Mouse (Mus musculus): ENCODE results near the gene Stab1. TPM values are rescaled to one million over a fixed set of nuclear protein-coding genes. Genes with fewer than 3 reads are reported as not detected.

The Stab1 gene
- 0.26 TPM for polyA plus RNA-seq (2014; fragmentation: Illumina TruSeq; extraction: RNeasy Lipid Tissue Mini Kit (QIAGEN cat#74804); ENCODE audit: low replicate concordance)

DNA sequence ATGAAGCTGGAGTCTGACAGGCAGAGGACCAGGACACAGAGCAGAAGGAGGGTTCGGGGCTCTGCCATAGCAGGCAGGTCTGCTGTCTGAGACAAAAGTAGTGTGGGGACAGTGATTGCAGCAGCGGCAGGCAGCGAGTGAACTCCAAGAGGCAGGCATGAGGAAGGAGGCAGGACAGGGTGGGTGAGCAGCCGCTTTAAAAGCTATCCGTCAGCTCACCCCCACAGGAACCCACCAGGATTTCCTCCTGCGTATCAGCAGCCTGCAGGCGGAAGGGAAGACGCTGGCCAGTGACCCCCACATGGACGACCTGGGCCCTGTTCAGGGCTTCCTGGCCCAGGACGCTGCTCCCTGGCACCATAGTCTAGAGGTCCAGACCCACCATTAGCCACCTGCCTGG lies at the start of gene Stab1:
TSS of gene Stab1 (minus strand) at position 217 of the 400 bp plus-strand sequence.

DNA sequence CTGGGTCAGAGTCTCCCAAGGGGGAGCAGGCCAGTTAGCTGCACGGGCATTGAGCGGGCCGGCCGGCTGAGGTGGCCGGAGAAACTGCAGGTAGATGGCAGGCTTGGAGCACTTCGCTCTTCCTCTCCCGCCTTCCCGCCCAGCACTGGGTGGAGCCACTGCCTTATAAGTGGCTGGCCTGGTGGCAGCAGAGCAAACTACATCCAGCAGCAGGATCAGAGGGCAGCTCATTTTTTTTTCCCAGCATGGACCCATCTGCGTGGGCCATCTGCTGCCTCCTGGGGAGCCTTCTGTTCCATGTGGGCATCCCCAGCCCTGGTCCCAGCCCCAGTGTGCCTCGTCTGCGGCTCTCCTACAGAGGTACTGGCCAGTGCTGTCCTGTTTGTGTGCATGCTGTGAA lies 49.2 kb upstream of the Stab1 start, which contains the start of gene Sema3g:
TSS of gene Sema3g (plus strand) at position 195 of the 400 bp plus-strand sequence.

DNA sequence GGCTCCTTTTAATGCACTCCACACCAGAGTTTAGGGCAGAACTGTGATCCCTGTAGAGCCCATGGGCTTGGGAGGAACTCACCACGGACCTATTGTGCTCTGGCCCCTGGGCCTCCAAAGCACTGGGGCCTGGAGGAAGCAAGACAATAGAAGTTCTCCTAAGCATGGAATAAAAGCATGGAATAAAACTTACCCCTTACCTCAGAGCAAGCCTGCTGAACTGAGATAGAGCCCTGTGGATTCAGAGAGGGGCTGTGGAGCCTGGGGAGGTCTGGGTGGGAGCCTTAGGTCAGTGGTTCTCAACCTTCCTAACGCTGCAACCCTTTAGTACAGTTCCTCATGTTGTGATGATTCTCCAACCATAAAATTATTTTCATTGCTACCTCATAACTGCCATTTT lies 48.4 kb upstream of the Stab1 start, which contains the start of gene Nisch:
TSS of gene Nisch (minus strand) at position 101 of the 400 bp plus-strand sequence.

DNA sequence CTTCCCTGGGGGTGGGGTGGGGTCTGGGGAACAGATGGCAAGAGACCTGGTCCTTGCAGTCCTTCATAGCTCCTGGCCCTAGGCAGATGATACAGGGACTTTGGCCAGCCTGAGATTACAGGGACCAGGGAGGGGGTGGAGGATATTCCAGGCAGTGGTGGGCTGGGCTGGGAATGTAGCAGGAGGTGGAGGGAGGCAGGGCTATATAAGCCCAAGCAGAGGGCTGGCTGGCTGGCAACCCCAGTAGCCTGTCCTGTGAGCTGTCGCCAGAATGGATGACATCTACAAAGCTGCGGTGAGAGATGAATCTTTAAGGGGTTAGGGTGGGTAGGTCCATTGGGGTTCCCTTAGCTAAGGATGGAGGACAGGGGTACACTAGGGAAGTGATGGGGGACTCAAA lies 39.6 kb upstream of the Stab1 start, which contains the start of gene Tnnc1:
TSS of gene Tnnc1 (plus strand) at position 229 of the 400 bp plus-strand sequence.

GRCm38 (mm10) chr14:31130236-31131220 lies 37.9 kb downstream of the Stab1 start, which contains the start of gene Nt5dc2:
Gene Nt5dc2, plus strand, starts transcription at chr14:31131053.

DNA sequence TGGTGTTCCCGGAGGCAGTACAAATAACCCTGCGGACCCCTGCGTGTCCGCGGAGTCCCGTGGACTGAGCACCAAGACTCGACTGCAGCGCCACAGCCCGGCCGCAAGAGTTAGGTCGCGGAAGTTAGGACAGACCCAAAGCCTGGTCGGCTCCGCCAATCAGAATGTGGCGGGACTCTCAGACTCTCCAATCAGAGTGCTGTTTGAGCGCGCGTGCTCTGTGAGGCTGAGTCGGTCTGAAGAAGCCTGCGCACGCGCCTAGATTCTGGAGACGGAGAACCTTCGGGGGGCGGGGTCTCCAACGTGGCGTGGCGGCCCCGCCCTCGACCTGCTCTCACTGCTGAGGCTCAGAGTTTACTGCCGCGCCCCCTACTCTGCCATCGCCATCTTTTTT lies 39.6 kb downstream of the Stab1 start, which contains the start of gene Smim4:
TSS of gene Smim4 (minus strand) at position 131 of the 394 bp plus-strand sequence.

Other genes with a start within 250 kb of the Stab1 start
- 0.45 TPM for gene Itih3, start 244.9 kb downstream of the Stab1 start, polyA plus RNA-seq (2014; fragmentation: Illumina TruSeq; extraction: RNeasy Lipid Tissue Mini Kit (QIAGEN cat#74804); ENCODE audit: low replicate concordance)
- not detected for gene Itih1, start 225.4 kb downstream of the Stab1 start, polyA plus RNA-seq (2014; fragmentation: Illumina TruSeq; extraction: RNeasy Lipid Tissue Mini Kit (QIAGEN cat#74804); ENCODE audit: low replicate concordance)
- 9.8 TPM for gene Nek4, start 217.3 kb downstream of the Stab1 start, polyA plus RNA-seq (2014; fragmentation: Illumina TruSeq; extraction: RNeasy Lipid Tissue Mini Kit (QIAGEN cat#74804); ENCODE audit: low replicate concordance)
- 53.7 TPM for gene Glt8d1, start 167.2 kb downstream of the Stab1 start, polyA plus RNA-seq (2014; fragmentation: Illumina TruSeq; extraction: RNeasy Lipid Tissue Mini Kit (QIAGEN cat#74804); ENCODE audit: low replicate concordance)
- 306 TPM for gene Spcs1, start 167.0 kb downstream of the Stab1 start, polyA plus RNA-seq (2014; fragmentation: Illumina TruSeq; extraction: RNeasy Lipid Tissue Mini Kit (QIAGEN cat#74804); ENCODE audit: low replicate concordance)
- 44.3 TPM for gene Pbrm1, start 149.5 kb downstream of the Stab1 start, polyA plus RNA-seq (2014; fragmentation: Illumina TruSeq; extraction: RNeasy Lipid Tissue Mini Kit (QIAGEN cat#74804); ENCODE audit: low replicate concordance)
- gene Gnl3, start 149.5 kb downstream of the Stab1 start, polyA plus RNA-seq (2014; fragmentation: Illumina TruSeq; extraction: RNeasy Lipid Tissue Mini Kit (QIAGEN cat#74804); ENCODE audit: low replicate concordance), result 103 TPM
- gene Smim4, start 39.7 kb downstream of the Stab1 start, polyA plus RNA-seq (2014; fragmentation: Illumina TruSeq; extraction: RNeasy Lipid Tissue Mini Kit (QIAGEN cat#74804); ENCODE audit: low replicate concordance), result 5.6 TPM
- not detected for gene Nt5dc2, start 37.6 kb downstream of the Stab1 start, polyA plus RNA-seq (2014; fragmentation: Illumina TruSeq; extraction: RNeasy Lipid Tissue Mini Kit (QIAGEN cat#74804); ENCODE audit: low replicate concordance)
- gene Tnnc1, start 39.7 kb upstream of the Stab1 start, polyA plus RNA-seq (2014; fragmentation: Illumina TruSeq; extraction: RNeasy Lipid Tissue Mini Kit (QIAGEN cat#74804); ENCODE audit: low replicate concordance), result not detected
- 30.9 TPM for gene Nisch, start 48.3 kb upstream of the Stab1 start, polyA plus RNA-seq (2014; fragmentation: Illumina TruSeq; extraction: RNeasy Lipid Tissue Mini Kit (QIAGEN cat#74804); ENCODE audit: low replicate concordance)
- gene Sema3g, start 49.2 kb upstream of the Stab1 start, polyA plus RNA-seq (2014; fragmentation: Illumina TruSeq; extraction: RNeasy Lipid Tissue Mini Kit (QIAGEN cat#74804); ENCODE audit: low replicate concordance), result 0.19 TPM
- 6.1 TPM for gene Phf7, start 82.7 kb upstream of the Stab1 start, polyA plus RNA-seq (2014; fragmentation: Illumina TruSeq; extraction: RNeasy Lipid Tissue Mini Kit (QIAGEN cat#74804); ENCODE audit: low replicate concordance)
- 1.7 TPM for gene Bap1, start 82.8 kb upstream of the Stab1 start, polyA plus RNA-seq (2014; fragmentation: Illumina TruSeq; extraction: RNeasy Lipid Tissue Mini Kit (QIAGEN cat#74804); ENCODE audit: low replicate concordance)
- gene Dnah1, start 155.3 kb upstream of the Stab1 start, polyA plus RNA-seq (2014; fragmentation: Illumina TruSeq; extraction: RNeasy Lipid Tissue Mini Kit (QIAGEN cat#74804); ENCODE audit: low replicate concordance), result not detected
- 114 TPM for gene Capn7, start 168.0 kb upstream of the Stab1 start, polyA plus RNA-seq (2014; fragmentation: Illumina TruSeq; extraction: RNeasy Lipid Tissue Mini Kit (QIAGEN cat#74804); ENCODE audit: low replicate concordance)